Mouse (Mus musculus) cortical plate, adult 2 months (tissue): Measurements from ENCODE around the gene Lyrm9.

Source experiments
- CTCF ChIP-seq: fragments of 200-500 bp; IDR thresholded peaks from 2 replicates; pipeline ENCODE4 v1.5.1; 2011; ENCODE audit warnings: mild to moderate bottlenecking, control low read depth, low read length; ENCODE audit not compliant: insufficient read depth; ENCODE audit errors: extremely low read depth
- POLR2A ChIP-seq: fragments of 200-500 bp; IDR thresholded peaks from 2 replicates; pipeline ENCODE4 v1.6.1; 2011; ENCODE audit warnings: mild to moderate bottlenecking, low read length, control low read depth; ENCODE audit not compliant: insufficient read depth; ENCODE audit errors: extremely low read depth

- TF ChIP-seq CTCF, result no peak
- no peak for TF ChIP-seq POLR2A
These were observed 8.9 kb upstream of the Lyrm9 start for GRCm38 (mm10) chr11:78817311-78818022.
